Comparison of ENCODE assay signal across 33 mouse cellular contexts in genomic region chr3:152336085-152336484, GRCm38 (mm10).
"Had no signal": no experiment of that assay in that cellular context is flagged by ENCODE, and none has a peak within 500 bp of the region (broad histone marks: within the 10 kb centered on the region; RNA-seq: fewer than 3 reads in every experiment).

No protein-coding gene starts in this region.

- H3K4me3 ChIP-seq: limb, embryonic 10.5 days; limb, embryonic 12.5 days; limb, embryonic 13.5 days; limb, embryonic 15.5 days; liver, embryonic 12.5 days; liver, embryonic 13.5 days; liver, embryonic 15.5 days; lung, embryonic 15.5 days; megakaryocyte, embryonic 14.5 days; midbrain, embryonic 10.5 days; midbrain, embryonic 12.5 days; midbrain, embryonic 13.5 days; midbrain, embryonic 15.5 days; myocyte; neural tube, embryonic 12.5 days; neural tube, embryonic 13.5 days had no signal

- H3K4me2 ChIP-seq: limb, embryonic 12.5 days; limb, embryonic 13.5 days; limb, embryonic 15.5 days; liver, embryonic 11.5 days; liver, embryonic 12.5 days; liver, embryonic 13.5 days; liver, embryonic 15.5 days; lung, embryonic 14.5 days; lung, embryonic 15.5 days; midbrain, embryonic 11.5 days; midbrain, embryonic 12.5 days; midbrain, embryonic 13.5 days; midbrain, embryonic 15.5 days; neural tube, embryonic 12.5 days; neural tube, embryonic 13.5 days had no signal

- H3K27me3 ChIP-seq: limb, embryonic 12.5 days; limb, embryonic 13.5 days; limb, embryonic 15.5 days; liver, embryonic 12.5 days; liver, embryonic 13.5 days; liver, embryonic 15.5 days; lung, embryonic 15.5 days; megakaryocyte, embryonic 14.5 days; midbrain, embryonic 12.5 days; midbrain, embryonic 13.5 days; midbrain, embryonic 15.5 days; neural tube, embryonic 12.5 days; neural tube, embryonic 13.5 days had no signal

- ATAC-seq: liver, embryonic 12.5 days; liver, postnatal 0 days; lung, postnatal 0 days; midbrain, embryonic 13.5 days; midbrain, embryonic 15.5 days; midbrain, embryonic 16.5 days had no signal

- DNase-seq: left cerebral cortex, postnatal 4 days; liver; liver, embryonic 13.5 days; liver, postnatal 0 days; lung, adult 18-20 months; lung, adult 2 months; lung, embryonic 14.5 days; lung, postnatal 10 days; lung, postnatal 14 days; lung, postnatal 36 days; lung, postnatal 4 days; midbrain, embryonic 14.5 days had no signal

- H3K27ac ChIP-seq: limb, embryonic 10.5 days; limb, embryonic 12.5 days; limb, embryonic 13.5 days; limb, embryonic 15.5 days; liver, embryonic 12.5 days; liver, embryonic 13.5 days; liver, embryonic 14.5 days; liver, embryonic 15.5 days; lung, embryonic 15.5 days; macrophage; midbrain, embryonic 10.5 days; midbrain, embryonic 12.5 days; midbrain, embryonic 13.5 days; midbrain, embryonic 15.5 days; neural tube, embryonic 12.5 days; neural tube, embryonic 13.5 days had no signal

- H3K9ac ChIP-seq: limb, embryonic 12.5 days; limb, embryonic 13.5 days; limb, embryonic 15.5 days; liver, embryonic 12.5 days; liver, embryonic 13.5 days; liver, embryonic 14.5 days; liver, embryonic 15.5 days; liver, postnatal 0 days; lung, embryonic 14.5 days; lung, embryonic 15.5 days; midbrain, embryonic 12.5 days; midbrain, embryonic 13.5 days; midbrain, embryonic 15.5 days; neural tube, embryonic 12.5 days; neural tube, embryonic 13.5 days had no signal

- H3K9me3 ChIP-seq: limb, embryonic 10.5 days; limb, embryonic 12.5 days; limb, embryonic 13.5 days; limb, embryonic 15.5 days; liver, embryonic 12.5 days; liver, embryonic 13.5 days; liver, embryonic 15.5 days; lung, embryonic 15.5 days; megakaryocyte, embryonic 14.5 days; midbrain, embryonic 10.5 days; midbrain, embryonic 12.5 days; midbrain, embryonic 13.5 days; midbrain, embryonic 15.5 days; neural tube, embryonic 12.5 days; neural tube, embryonic 13.5 days had no signal
